Mouse (Mus musculus) stomach, postnatal 0 days (tissue): ENCODE measurements at regions not wholly inside any gene's neighbourhood (a gene's known extent, or its start where the extent isn't known, plus 50 kb on each side); places are given as distances from the start of the nearest gene placed in this dataset.

ENCODE experiments used
- ATAC-seq: fragments of 200-750 bp; cut with Nextera tagmentation; 2 replicates; pipeline ENCODE4 v1.8.0; 2017; ENCODE audit not compliant: low FRiP score, low TSS enrichment
- DNase-seq: peaks from one replicate; pipeline ENCODE4 v3.0.0-alpha.2; 2016; ENCODE audit warnings: low spot score
- H3K27ac ChIP-seq: fragments of 300-500 bp; sonication (generic); replicated peaks from 2 replicates; pipeline ENCODE4 v1.5.1; 2014; ENCODE audit warnings: mild to moderate bottlenecking, control low read depth
- H3K27me3 ChIP-seq: fragments of 300-500 bp; sonication (generic); 2 replicates; pipeline ENCODE4 v1.6.1; 2014; ENCODE audit warnings: low read length; ENCODE audit not compliant: control insufficient read depth, insufficient read depth
- H3K36me3 ChIP-seq: fragments of 300-500 bp; sonication (generic); 2 replicates; pipeline ENCODE4 v1.6.1; 2014; ENCODE audit warnings: low read length, mixed read lengths; ENCODE audit not compliant: control insufficient read depth, insufficient read depth
- H3K4me1 ChIP-seq: fragments of 300-500 bp; sonication (generic); replicated peaks from 2 replicates; pipeline ENCODE4 v1.6.1; 2014; ENCODE audit warnings: antibody characterized with exemption; ENCODE audit not compliant: control insufficient read depth, insufficient read depth
- H3K4me2 ChIP-seq: fragments of 300-500 bp; sonication (generic); replicated peaks from 2 replicates; pipeline ENCODE4 v1.6.1; 2014; ENCODE audit warnings: low read depth, mild to moderate bottlenecking, control low read depth, moderate library complexity
- H3K4me3 ChIP-seq: fragments of 300-500 bp; sonication (generic); 2 replicates; pipeline ENCODE4 v1.5.1; 2014; ENCODE audit warnings: low read depth, low read length, control low read depth
- H3K9ac ChIP-seq: fragments of 300-500 bp; sonication (generic); 2 replicates; pipeline ENCODE4 v1.6.1; 2014; ENCODE audit warnings: mild to moderate bottlenecking, low read length, control low read depth, mixed read lengths
- H3K9me3 ChIP-seq: fragments of 300-500 bp; sonication (generic); 2 replicates; pipeline ENCODE4 v1.6.1; 2016; ENCODE audit warnings: low read length; ENCODE audit not compliant: control insufficient read depth
- CTCF ChIP-seq: IDR thresholded peaks from 2 replicates; pipeline ENCODE4 v1.5.1; 2016; ENCODE audit warnings: antibody characterized with exemption, low read depth, mild to moderate bottlenecking, moderate library complexity
- EP300 ChIP-seq: optimal IDR thresholded peaks from 2 replicates; pipeline ENCODE3; 2016; ENCODE audit warnings: antibody characterized with exemption
- WGBS: fragments of 180-500 bp; shearing (Covaris S2); extraction: QIAGEN DNeasy Blood & Tissue Kit; methylation state at CpG from one replicate; pipeline ENCODE4 v1.1.7; 2014; 5-methylcytosine and 5-hydroxymethylcytosine counted together

DNA sequence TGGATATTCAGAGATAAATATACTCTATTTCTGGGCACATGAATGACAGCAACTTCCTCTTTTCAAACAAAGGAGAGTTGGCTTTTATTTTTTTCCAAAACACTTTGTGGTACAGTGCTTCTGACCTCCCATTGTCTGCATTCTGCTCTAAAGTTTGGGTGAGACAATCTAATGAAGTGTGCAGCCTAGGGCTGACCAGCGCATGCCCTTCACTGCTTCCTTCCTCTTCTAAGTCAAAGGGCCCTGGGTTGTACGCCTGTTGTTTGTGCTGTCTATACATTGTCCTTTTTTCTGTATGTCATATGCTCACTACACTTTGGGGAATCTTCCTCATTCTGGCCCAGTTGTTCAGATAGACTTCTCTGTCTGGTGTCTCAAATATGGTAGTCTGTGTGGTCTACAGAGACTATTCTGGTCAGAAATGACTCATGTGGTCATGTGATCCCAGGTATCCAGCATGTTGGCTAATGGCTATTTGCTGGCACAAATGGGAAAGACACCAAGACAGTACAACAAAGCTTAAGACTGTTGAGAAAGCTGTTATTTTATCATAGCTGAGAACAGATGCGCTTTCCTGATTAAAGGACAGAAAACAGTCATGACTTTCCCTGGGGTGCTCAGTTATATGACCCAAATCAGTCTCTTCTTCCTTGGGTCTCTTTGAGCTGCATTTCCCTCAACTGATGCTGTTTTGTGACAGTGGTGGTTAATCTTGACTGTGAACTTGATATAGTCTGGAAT, 151.4 kb upstream of the Marcks start:
- Histone ChIP-seq H3K36me3 (no peaks in the 10 kb centered on the region), H3K27ac (no peak overlapping the region), H3K4me2 (no peak overlapping the region), H3K27me3 (no peaks in the 10 kb centered on the region), H3K9ac (no peak overlapping the region), H3K9me3 (no peaks in the 10 kb centered on the region), H3K4me1 (no peaks in the 10 kb centered on the region), H3K4me3 (no peak overlapping the region)
- WGBS = 87% methylated on average over 3 of the region's 3 CpGs
- no peak for ATAC-seq
- TF ChIP-seq CTCF (no peak), EP300 (no peak)
- no peak for DNase-seq

DNA sequence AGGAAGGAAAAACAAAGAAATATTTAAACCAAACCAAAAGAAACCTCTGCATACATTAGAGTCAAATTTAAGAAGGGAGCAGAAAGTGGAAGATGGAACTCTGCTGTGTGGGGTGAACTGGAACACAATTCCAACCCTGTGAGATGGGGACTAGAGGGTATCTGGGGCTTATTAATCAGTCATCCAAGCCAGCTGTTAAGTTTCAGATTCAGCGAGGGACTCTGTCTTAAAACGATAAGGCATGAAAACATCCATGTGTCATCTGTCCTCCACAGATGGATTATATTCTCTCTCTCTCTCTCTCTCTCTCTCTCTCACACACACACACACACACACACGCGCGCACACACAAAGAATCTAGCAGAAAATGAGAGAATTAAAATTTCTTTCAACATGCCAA, 147.6 kb upstream of the Marcks start:
- ATAC-seq (no peak), DNase-seq (no peak)
- Histone ChIP-seq H3K4me1 (no peaks in the 10 kb centered on the region), H3K27me3 (no peaks in the 10 kb centered on the region), H3K9ac (no peak overlapping the region), H3K4me2 (no peak overlapping the region), H3K27ac (no peak overlapping the region), H3K36me3 (no peaks in the 10 kb centered on the region), H3K4me3 (no peak overlapping the region), H3K9me3 (no peaks in the 10 kb centered on the region)
- TF ChIP-seq CTCF = no peak
- no peak for TF ChIP-seq EP300
- WGBS = 68% methylated on average over 5 of the region's 5 CpGs

DNA sequence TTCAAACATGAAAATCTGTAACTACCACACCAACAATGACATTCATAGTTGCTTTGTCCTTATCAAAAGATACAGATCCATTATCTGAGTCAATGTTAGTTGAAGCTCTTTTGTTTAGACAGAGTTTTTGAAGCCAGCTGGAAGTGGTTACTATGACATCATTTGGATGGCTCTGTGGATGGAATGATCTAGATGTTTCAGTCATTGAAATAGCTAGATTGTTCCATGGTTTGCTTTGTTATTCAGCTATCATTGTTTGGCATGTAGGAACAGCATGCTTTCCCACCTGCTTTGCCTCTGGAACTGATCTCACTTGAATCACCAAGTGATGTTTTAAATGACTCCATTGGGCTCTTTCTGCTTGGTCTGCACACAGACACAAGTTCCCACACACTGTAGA, 144.2 kb upstream of the Marcks start:
- Histone ChIP-seq H3K4me3 (no peak overlapping the region), H3K27ac (no peak overlapping the region), H3K36me3 (no peaks in the 10 kb centered on the region), H3K27me3 (no peaks in the 10 kb centered on the region), H3K4me1 (no peaks in the 10 kb centered on the region), H3K9me3 (no peaks in the 10 kb centered on the region), H3K4me2 (no peak overlapping the region), H3K9ac (no peak overlapping the region)
- DNase-seq = no peak
- ATAC-seq = no peak
- TF ChIP-seq CTCF (no peak), EP300 (no peak)

DNA sequence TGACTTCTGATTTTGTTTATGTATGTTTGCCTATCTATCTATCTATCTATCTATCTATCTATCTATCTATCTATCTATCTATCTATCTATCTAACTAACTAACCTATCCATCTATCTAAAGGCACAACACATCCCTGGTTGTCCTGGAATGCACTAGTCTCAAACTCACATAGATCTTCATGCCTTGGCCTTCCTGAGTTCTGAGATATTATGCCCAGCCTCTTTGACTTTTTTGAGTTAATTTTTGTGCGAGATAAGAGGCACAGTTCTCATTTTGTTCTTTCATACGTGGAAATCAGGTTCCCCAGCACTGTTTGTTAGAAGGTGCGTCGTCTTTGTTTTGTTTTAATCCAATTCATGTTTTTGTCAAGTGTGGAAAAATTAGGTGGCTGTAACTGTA, 142.1 kb upstream of the Marcks start:
- H3K27ac ChIP-seq = no peak overlapping the region
- DNase-seq = no peak
- H3K9me3 ChIP-seq = no peaks in the 10 kb centered on the region
- 84% methylated on average over 4 of the region's 4 CpGs for WGBS
- ATAC-seq = no peak
- no peak overlapping the region for H3K4me2 ChIP-seq
- no peaks in the 10 kb centered on the region for H3K36me3 ChIP-seq
- TF ChIP-seq CTCF (no peak), EP300 (no peak)
- no peaks in the 10 kb centered on the region for H3K4me1 ChIP-seq
- H3K27me3 ChIP-seq = no peaks in the 10 kb centered on the region
- H3K4me3 ChIP-seq = no peak overlapping the region
- no peak overlapping the region for H3K9ac ChIP-seq

DNA sequence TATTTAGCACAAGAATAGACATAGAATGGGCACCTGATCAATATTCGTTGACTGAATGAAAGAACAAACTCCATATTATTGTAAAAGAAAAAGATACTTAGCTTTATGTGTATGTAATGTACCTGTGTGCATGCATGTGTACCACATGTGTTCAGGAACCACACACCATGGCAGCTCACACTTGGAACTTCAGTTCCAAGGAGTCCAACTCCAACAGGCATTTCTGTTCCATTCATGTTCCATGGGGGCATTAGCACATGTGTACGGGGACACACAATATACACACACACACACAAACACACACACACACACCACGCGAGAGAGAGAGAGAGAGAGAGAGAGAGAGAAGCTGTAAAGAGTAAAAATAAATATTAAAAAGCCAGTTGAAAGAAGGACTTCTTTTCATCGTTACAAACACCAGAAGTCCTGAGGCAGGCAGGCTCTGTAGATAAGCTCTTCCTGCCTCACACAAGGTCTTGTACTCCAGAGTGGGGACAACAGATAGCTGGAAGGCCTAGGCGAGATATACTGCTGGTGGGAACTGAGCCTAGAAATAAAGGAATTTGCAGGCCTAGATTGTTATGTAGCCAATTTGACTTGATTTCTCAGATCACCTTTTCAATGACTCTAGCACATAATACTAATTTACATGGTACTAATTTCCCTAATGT, 141.6 kb upstream of the Marcks start:
- no peaks in the 10 kb centered on the region for H3K9me3 ChIP-seq
- no peak overlapping the region for H3K27ac ChIP-seq
- H3K4me1 ChIP-seq = no peaks in the 10 kb centered on the region
- no peak overlapping the region for H3K9ac ChIP-seq
- ATAC-seq = no peak
- no peaks in the 10 kb centered on the region for H3K36me3 ChIP-seq
- TF ChIP-seq EP300 (no peak), CTCF (no peak)
- H3K4me2 ChIP-seq = no peak overlapping the region
- H3K4me3 ChIP-seq = no peak overlapping the region
- H3K27me3 ChIP-seq = no peaks in the 10 kb centered on the region
- no peak for DNase-seq
- 70% methylated on average over 6 of the region's 6 CpGs for WGBS

DNA sequence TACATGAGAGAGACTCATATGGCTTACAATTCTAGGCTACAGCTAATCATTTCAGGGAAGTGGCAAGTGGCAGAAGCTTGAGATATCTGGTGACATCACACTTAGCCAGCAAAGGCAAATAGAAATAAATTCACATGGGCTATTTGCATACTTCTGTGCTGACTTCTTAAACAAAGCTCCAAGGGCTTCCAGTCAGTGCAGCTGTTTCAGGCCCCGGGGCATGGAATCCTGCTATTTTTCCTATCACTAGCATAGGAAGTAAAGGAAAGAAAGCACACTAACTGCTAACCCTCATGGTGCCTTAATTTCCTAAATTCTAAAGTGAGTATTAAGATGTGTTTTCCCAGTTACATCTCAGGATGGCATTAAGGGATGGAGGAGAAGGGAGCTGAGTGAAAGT, 140.6 kb upstream of the Marcks start:
- Histone ChIP-seq H3K27me3 (no peaks in the 10 kb centered on the region), H3K4me2 (no peak overlapping the region)
- ATAC-seq = peak; percentile 47; the same call in 1 of the 2 replicates

More for the DNA sequence above, 140.6 kb upstream of the Marcks start:
- no peaks in the 10 kb centered on the region for H3K9me3 ChIP-seq
- no peak overlapping the region for H3K27ac ChIP-seq
- no peak overlapping the region for H3K4me3 ChIP-seq
- H3K4me1 ChIP-seq = no peaks in the 10 kb centered on the region
- TF ChIP-seq EP300 = no peak
- no peak for TF ChIP-seq CTCF
- H3K36me3 ChIP-seq = no peaks in the 10 kb centered on the region
- DNase-seq = no peak
- no peak overlapping the region for H3K9ac ChIP-seq
- 14% methylated on average over 1 of the region's 1 CpGs for WGBS
